8 mouse cellular contexts compared by ENCODE assay signal in genomic region chr9:114389371-114389904, GRCm38 (mm10). TPM values are rescaled to one million over a fixed set of nuclear protein-coding genes. Genes with fewer than 3 reads are reported as not detected.
DNase-seq lines count a peak whose midpoint lies in the region; ATAC-seq and TF ChIP-seq lines count a peak whose summit lies in the region.

No protein-coding gene starts in this region.

- TF ChIP-seq EP300 in heart, adult 2 months (IDR thresholded peaks at IDR 0.05; ENCODE audit: insufficient read depth, low read depth, low read length), result no peak

- H3K4me2 ChIP-seq in liver, embryonic 11.5 days, result peak overlapping the region; percentile 95

- no peaks in the 10 kb centered on the region for H3K9me3 ChIP-seq in liver, embryonic 11.5 days (ENCODE audit: control insufficient read depth, low read length)

- no peaks in the 10 kb centered on the region for H3K36me3 ChIP-seq in heart, adult 2 months (ENCODE audit: control insufficient read depth, insufficient read depth, low read length)
- no peaks in the 10 kb centered on the region for H3K36me3 ChIP-seq in liver, embryonic 11.5 days (ENCODE audit: control insufficient read depth, insufficient read depth, low read length)

- peak; percentile 61 for TF ChIP-seq CTCF in heart, adult 2 months (IDR thresholded peaks at IDR 0.05)

- no peaks in the 10 kb centered on the region for H3K79me2 ChIP-seq in heart, adult 2 months (replicated peaks; ENCODE audit: control insufficient read depth, insufficient read depth, low read length)

- intact Hi-C loops in heart, adult 2 months (cut with DNase I), result loop anchor here (10.0 kb wide), 1 partner anchor 405 kb away; no protein-coding TSS in a partner anchor
- intact Hi-C loops in heart, postnatal 25 days (cut with DNase I), result no loop called here

- H3K27ac ChIP-seq in heart, adult 2 months, result peak overlapping the region; percentile 69
- peak overlapping the region; percentile 86; the same call in 1 of the 2 replicates for H3K27ac ChIP-seq in liver, embryonic 11.5 days (ENCODE audit: low read depth, low read length)

- H3K4me1 ChIP-seq in heart, adult 2 months (ENCODE audit: control insufficient read depth, insufficient read depth, low read length), result peaks cover 3% of the 10 kb centered on the region; the same call in 1 of the 2 replicates
- peaks cover 4% of the 10 kb centered on the region; the same call in 1 of the 2 replicates for H3K4me1 ChIP-seq in liver, embryonic 11.5 days (replicated peaks; ENCODE audit: control insufficient read depth, insufficient read depth, low read length)

- peak; percentile 33 for ATAC-seq in granulocyte monocyte progenitor cell, adult 5-6 weeks (replicated peaks; ENCODE audit: poor library complexity, severe bottlenecking)
- ATAC-seq in liver, embryonic 11.5 days (replicated peaks; ENCODE audit: low FRiP score), result peak; percentile 3
- peak; percentile 31; the same call in 1 of the 2 replicates for ATAC-seq in neutrophil, adult 5-6 weeks (ENCODE audit: extremely low read depth, insufficient number of reproducible peaks, low FRiP score, poor library complexity, severe bottlenecking)

- no peak overlapping the region for H3K9ac ChIP-seq in heart, adult 2 months (ENCODE audit: low read depth, low read length)
- no peak overlapping the region for H3K9ac ChIP-seq in liver, embryonic 11.5 days (ENCODE audit: low read depth, low read length)

- peak in 1 of 2 experiments; percentile 18 for DNase-seq in heart, adult 2 months
- no peak for DNase-seq in heart, postnatal 25 days (ENCODE audit: low spot score)
- DNase-seq in adipocyte (ENCODE audit: low spot score), result peak; percentile 41
- DNase-seq in liver, embryonic 11.5 days (ENCODE audit: low spot score), result no peak
- DNase-seq in left cerebral cortex, adult 11 months (ENCODE audit: low spot score), result no peak
- no peak for DNase-seq in right cerebral cortex, postnatal 4 days

- H3K4me3 ChIP-seq in heart, adult 2 months, result no peak overlapping the region; the same call in 1 of the 2 replicates
- H3K4me3 ChIP-seq in liver, embryonic 11.5 days (ENCODE audit: low read depth, low read length), result peak overlapping the region; percentile 85

- WGBS in heart, adult 2 months, result 77% methylated on average over 8 of the region's 8 CpGs
- WGBS in liver, embryonic 11.5 days, result 77% methylated on average over 8 of the region's 8 CpGs

- no peak for TF ChIP-seq POLR2A in heart, adult 2 months (IDR thresholded peaks at IDR 0.05; ENCODE audit: insufficient read depth, low read depth, low read length)

- no peaks in the 10 kb centered on the region for H3K27me3 ChIP-seq in heart, adult 2 months (ENCODE audit: control insufficient read depth, insufficient read depth, low read length)
- no peaks in the 10 kb centered on the region for H3K27me3 ChIP-seq in liver, embryonic 11.5 days (replicated peaks; ENCODE audit: control insufficient read depth, insufficient read depth, low read length)

RNA-seq across cellular contexts. Expression of gene Crtap, which starts 1.0 kb away (rescaled TPM):
- total RNA-seq in heart, adult 2 months (2021), result 10 to 100 TPM; 28.5 to 31.2 TPM
- 67.7 and 97.4 TPM in 2 replicates for polyA plus RNA-seq in heart, adult 2 months (2012; rRNA removed)
- 10 to 100 TPM; 30.4 to 32.4 TPM for total RNA-seq in heart, postnatal 25 days (2021)
- 47.3 and 55.2 TPM in 2 replicates for total RNA-seq in granulocyte monocyte progenitor cell, adult 5-6 weeks (2014; fragmentation: Nextera tagmentation)
- 21.0 and 21.4 TPM in 2 replicates for total RNA-seq in granulocyte monocyte progenitor cell, adult 5-6 weeks (2017)
- polyA plus RNA-seq in liver, embryonic 11.5 days (2014; fragmentation: Nextera tagmentation; extraction: Ambion mirVana), result 45.7 and 46.8 TPM in 2 replicates
- total RNA-seq in neutrophil, adult 5-6 weeks (2017), result 6.4 TPM in 2 replicates

RNA-seq across cellular contexts. Expression of gene Glb1, which starts 11.4 kb away (rescaled TPM):
- 10 to 100 TPM; 12.2 to 14.8 TPM for total RNA-seq in heart, adult 2 months (2021)
- polyA plus RNA-seq in heart, adult 2 months (2012; rRNA removed), result 20.8 and 27.1 TPM in 2 replicates
- total RNA-seq in heart, postnatal 25 days (2021), result 10 to 100 TPM; 14.8 to 16.3 TPM
- total RNA-seq in granulocyte monocyte progenitor cell, adult 5-6 weeks (2014; fragmentation: Nextera tagmentation), result 38.7 and 46.7 TPM in 2 replicates
- total RNA-seq in granulocyte monocyte progenitor cell, adult 5-6 weeks (2017), result 40.8 and 42.9 TPM in 2 replicates
- polyA plus RNA-seq in liver, embryonic 11.5 days (2014; fragmentation: Nextera tagmentation; extraction: Ambion mirVana), result 26.4 and 28.8 TPM in 2 replicates
- 7.4 and 7.9 TPM in 2 replicates for total RNA-seq in neutrophil, adult 5-6 weeks (2017)

RNA-seq across cellular contexts. Expression of gene Tmppe, which starts 11.5 kb away (rescaled TPM):
- total RNA-seq in heart, adult 2 months (2021), result 1 to 10 TPM; 3.7 to 3.9 TPM
- 2.7 and 4.9 TPM in 2 replicates for polyA plus RNA-seq in heart, adult 2 months (2012; rRNA removed)
- 1 to 10 TPM; 3.4 to 4.2 TPM for total RNA-seq in heart, postnatal 25 days (2021)
- 5.7 and 6.7 TPM in 2 replicates for total RNA-seq in granulocyte monocyte progenitor cell, adult 5-6 weeks (2014; fragmentation: Nextera tagmentation)
- total RNA-seq in granulocyte monocyte progenitor cell, adult 5-6 weeks (2017), result 5.9 and 6.8 TPM in 2 replicates
- polyA plus RNA-seq in liver, embryonic 11.5 days (2014; fragmentation: Nextera tagmentation; extraction: Ambion mirVana), result 5.3 and 5.7 TPM in 2 replicates
- total RNA-seq in neutrophil, adult 5-6 weeks (2017), result 6.3 TPM in 2 replicates

RNA-seq across cellular contexts. Expression of gene Bcl2a1c, which starts 59.5 kb away (rescaled TPM):
- total RNA-seq in heart, adult 2 months (2021), result not detected
- not detected in 2 replicates for polyA plus RNA-seq in heart, adult 2 months (2012; rRNA removed)
- total RNA-seq in heart, postnatal 25 days (2021), result not detected
- not detected in 2 replicates for total RNA-seq in granulocyte monocyte progenitor cell, adult 5-6 weeks (2014; fragmentation: Nextera tagmentation)
- not detected in 2 replicates for total RNA-seq in granulocyte monocyte progenitor cell, adult 5-6 weeks (2017)
- polyA plus RNA-seq in liver, embryonic 11.5 days (2014; fragmentation: Nextera tagmentation; extraction: Ambion mirVana), result not detected in 2 replicates
- total RNA-seq in neutrophil, adult 5-6 weeks (2017), result not detected in 2 replicates
